Mouse (Mus musculus) heart, adult 2 months (tissue): ENCODE measurements around the gene Actb. TPM values are rescaled to one million over a fixed set of nuclear protein-coding genes. Genes with fewer than 3 reads are reported as not detected.

Source experiments
- DNase-seq, 2 experiments: peaks; one replicate each; pipeline ENCODE4 v3.0.0; 2021
- H3K27ac ChIP-seq: fragments of 200-600 bp; 2 replicates; pipeline ENCODE4 v1.8.1; 2022
- H3K27me3 ChIP-seq: fragments of 200-500 bp; 2 replicates; pipeline ENCODE4 v1.6.1; 2012; ENCODE audit warnings: mild to moderate bottlenecking, low read length, inconsistent platforms, mixed read lengths; ENCODE audit not compliant: control insufficient read depth, insufficient read depth
- H3K36me3 ChIP-seq: fragments of 200-500 bp; 2 replicates; pipeline ENCODE4 v1.6.1; 2012; ENCODE audit warnings: low read length, inconsistent platforms; ENCODE audit not compliant: control insufficient read depth, insufficient read depth
- H3K4me1 ChIP-seq: fragments of 200-500 bp; 2 replicates; pipeline ENCODE4 v1.6.1; 2011; ENCODE audit warnings: low read length; ENCODE audit not compliant: control insufficient read depth, insufficient read depth
- H3K4me3 ChIP-seq: fragments of 200-600 bp; 2 replicates; pipeline ENCODE4 v1.8.1; 2022
- H3K79me2 ChIP-seq: fragments of 200-500 bp; replicated peaks from 2 replicates; pipeline ENCODE4 v1.6.1; 2012; ENCODE audit warnings: mild to moderate bottlenecking, inconsistent platforms, low read length, moderate library complexity, mixed read lengths; ENCODE audit not compliant: control insufficient read depth, insufficient read depth
- H3K9ac ChIP-seq: fragments of 200-500 bp; 2 replicates; pipeline ENCODE4 v1.6.1; 2012; ENCODE audit warnings: low read depth, mild to moderate bottlenecking, control low read depth, inconsistent platforms, low read length, mixed read lengths
- CTCF ChIP-seq: fragments of 200-600 bp; IDR thresholded peaks from 2 replicates; pipeline ENCODE4 v1.8.1; 2022; ENCODE audit warnings: antibody characterized with exemption, mild to moderate bottlenecking, moderate library complexity
- EP300 ChIP-seq: fragments of 200-500 bp; IDR thresholded peaks from 2 replicates; pipeline ENCODE4 v1.6.1; 2011; ENCODE audit warnings: low read depth, low read length, control low read depth; ENCODE audit not compliant: insufficient read depth
- POLR2A ChIP-seq: fragments of 200-500 bp; IDR thresholded peaks from 2 replicates; pipeline ENCODE4 v1.6.1; 2011; ENCODE audit warnings: mild to moderate bottlenecking, low read depth, low read length, control low read depth; ENCODE audit not compliant: insufficient read depth
- WGBS: fragments of 180-500 bp; shearing (Covaris S2); methylation state at CpG from one replicate; pipeline ENCODE4 v1.1.7; 2018; 5-methylcytosine and 5-hydroxymethylcytosine counted together
- intact Hi-C: fragments of 180-260 bp; cut with DNase I; formaldehyde crosslinking; loops from one replicate; pipeline ENCODE4 v1.15.1; 2025
- polyA plus RNA-seq: library from polyadenylated mRNA; depleted of rRNA; stranded (reverse); fragments of >200 nt; gene quantifications from 2 replicates; pipeline ENCODE4 v1.2.3, GENCODE M21; 2012
- total RNA-seq, 2 experiments: library from RNA; stranded (reverse); gene quantifications; 2 replicates each; pipeline ENCODE4 v1.2.3; 2021

The Actb gene
- total and polyA plus RNA-seq, 3 experiments = 679 to 1,148 (median 987) TPM

- Histone ChIP-seq H3K4me1 (peaks cover 28% of the 10 kb centered on the region), H3K36me3 (peaks cover 16% of the 10 kb centered on the region), H3K27ac (peak overlapping the region; percentile 100), H3K4me3 (peak overlapping the region; percentile 93), H3K27me3 (no peaks in the 10 kb centered on the region), H3K9ac (peak overlapping the region; percentile 96), H3K79me2 (peaks cover 2% of the 10 kb centered on the region; the same call in 1 of the 2 replicates)
- WGBS = under 1% methylated on average over 70 of the region's 84 CpGs
- peak; percentile 100 for DNase-seq
- intact Hi-C loops = loop anchor here (1.0 to 2.0 kb wide), 3 partner anchors 23 to 88 kb away; no protein-coding TSS in a partner anchor
- TF ChIP-seq EP300 (0 out of 2 replicates have a peak, but pooled peaks have one; percentile 71), POLR2A (peak; percentile 50), CTCF (no peak; the same call in 1 of the 2 replicates)
These were observed 626 bp downstream of the Actb start for GRCm38 (mm10) chr5:142905725-142906531.

- H3K36me3 ChIP-seq = peaks cover 16% of the 10 kb centered on the region
- intact Hi-C loops = loop anchor here (1.0 to 2.0 kb wide), 2 partner anchors 24 kb away; no protein-coding TSS in a partner anchor
- WGBS = 1% methylated on average over 27 of the region's 27 CpGs
- no peak for DNase-seq
- peak overlapping the region; percentile 100 for H3K27ac ChIP-seq
- peak overlapping the region; percentile 61 for H3K9ac ChIP-seq
- H3K4me3 ChIP-seq = peak overlapping the region; percentile 93
- peaks cover 2% of the 10 kb centered on the region; the same call in 1 of the 2 replicates for H3K79me2 ChIP-seq
- peaks cover 27% of the 10 kb centered on the region for H3K4me1 ChIP-seq
- TF ChIP-seq EP300 (no peak), POLR2A (no peak), CTCF (no peak)
- no peaks in the 10 kb centered on the region for H3K27me3 ChIP-seq
These were observed 1.4 kb downstream of the Actb start for GRCm38 (mm10) chr5:142905038-142905695.

DNA sequence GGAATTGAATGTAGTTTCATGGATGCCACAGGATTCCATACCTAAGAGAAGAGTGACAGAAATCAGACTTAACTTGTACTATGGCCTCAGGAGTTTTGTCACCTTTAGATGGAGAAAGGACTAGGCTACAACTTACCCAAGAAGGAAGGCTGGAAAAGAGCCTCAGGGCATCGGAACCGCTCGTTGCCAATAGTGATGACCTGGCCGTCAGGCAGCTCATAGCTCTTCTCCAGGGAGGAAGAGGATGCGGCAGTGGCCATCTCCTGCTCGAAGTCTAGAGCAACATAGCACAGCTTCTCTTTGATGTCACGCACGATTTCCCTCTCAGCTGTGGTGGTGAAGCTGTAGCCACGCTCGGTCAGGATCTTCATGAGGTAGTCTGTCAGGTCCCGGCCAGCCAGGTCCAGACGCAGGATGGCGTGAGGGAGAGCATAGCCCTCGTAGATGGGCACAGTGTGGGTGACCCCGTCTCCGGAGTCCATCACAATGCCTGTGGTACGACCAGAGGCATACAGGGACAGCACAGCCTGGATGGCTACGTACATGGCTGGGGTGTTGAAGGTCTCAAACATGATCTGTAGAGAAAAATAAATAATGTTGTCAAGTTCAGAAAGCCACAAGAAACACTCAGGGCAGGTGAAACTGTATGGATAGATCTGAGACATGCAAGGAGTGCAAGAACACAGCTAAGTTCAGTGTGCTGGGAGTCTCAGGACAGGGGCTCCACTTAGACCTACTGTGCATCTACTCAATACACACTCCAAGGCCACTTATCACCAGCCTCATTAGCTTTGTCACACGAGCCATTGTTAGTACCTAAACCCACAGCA is 2.1 kb downstream of the Actb start:
- DNase-seq = peak in 1 of 2 experiments; percentile 53
- H3K4me1 ChIP-seq = peaks cover 23% of the 10 kb centered on the region

DNA sequence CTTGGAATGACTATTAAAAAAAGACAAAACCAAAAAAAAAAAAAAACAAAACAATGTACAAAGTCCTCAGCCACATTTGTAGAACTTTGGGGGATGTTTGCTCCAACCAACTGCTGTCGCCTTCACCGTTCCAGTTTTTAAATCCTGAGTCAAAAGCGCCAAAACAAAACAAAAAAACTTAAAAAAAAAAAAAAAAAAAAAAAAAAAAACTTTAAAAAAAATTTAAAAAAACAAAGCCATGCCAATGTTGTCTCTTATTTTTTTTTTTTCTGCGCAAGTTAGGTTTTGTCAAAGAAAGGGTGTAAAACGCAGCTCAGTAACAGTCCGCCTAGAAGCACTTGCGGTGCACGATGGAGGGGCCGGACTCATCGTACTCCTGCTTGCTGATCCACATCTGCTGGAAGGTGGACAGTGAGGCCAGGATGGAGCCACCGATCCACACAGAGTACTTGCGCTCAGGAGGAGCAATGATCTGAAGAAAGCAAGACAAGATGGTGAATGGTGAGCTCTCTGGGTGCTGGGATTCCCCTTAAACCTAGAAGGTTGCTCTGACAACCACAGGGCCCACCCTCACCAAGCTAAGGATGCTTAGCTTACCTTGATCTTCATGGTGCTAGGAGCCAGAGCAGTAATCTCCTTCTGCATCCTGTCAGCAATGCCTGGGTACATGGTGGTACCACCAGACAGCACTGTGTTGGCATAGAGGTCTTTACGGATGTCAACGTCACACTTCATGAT is 2.9 kb downstream of the Actb start:
- TF ChIP-seq EP300 = 0 out of 2 replicates have a peak, but pooled peaks have one; percentile 10
- peak; percentile 52; the same call in 1 of the 2 replicates for TF ChIP-seq POLR2A
- TF ChIP-seq CTCF = no peak
- Histone ChIP-seq H3K4me1 (peaks cover 18% of the 10 kb centered on the region), H3K27ac (peak overlapping the region; percentile 100), H3K36me3 (peaks cover 16% of the 10 kb centered on the region), H3K79me2 (peaks cover 2% of the 10 kb centered on the region; the same call in 1 of the 2 replicates), H3K27me3 (no peaks in the 10 kb centered on the region), H3K4me3 (peak overlapping the region; percentile 93), H3K9ac (peak overlapping the region; percentile 30)
- intact Hi-C loops = loop anchor here (2.0 kb wide), 1 partner anchor 23 kb away; no protein-coding TSS in a partner anchor
- no peak for DNase-seq
- 12% methylated on average over 14 of the region's 14 CpGs for WGBS

More for the DNA sequence above, 2.1 kb downstream of the Actb start:
- Histone ChIP-seq H3K27me3 (no peaks in the 10 kb centered on the region), H3K79me2 (peaks cover 2% of the 10 kb centered on the region; the same call in 1 of the 2 replicates), H3K9ac (peak overlapping the region; percentile 61), H3K27ac (peak overlapping the region; percentile 100), H3K4me3 (peak overlapping the region; percentile 93), H3K36me3 (peaks cover 16% of the 10 kb centered on the region)
- intact Hi-C loops = loop anchor here (1.0 to 2.0 kb wide), 2 partner anchors 24 to 25 kb away; no protein-coding TSS in a partner anchor
- no peak for TF ChIP-seq POLR2A
- no peak for TF ChIP-seq EP300
- no peak for TF ChIP-seq CTCF
- 3% methylated on average over 19 of the region's 19 CpGs for WGBS
